Mouse (Mus musculus): ENCODE results near the gene Olig1. TPM values are rescaled to one million over a fixed set of nuclear protein-coding genes. Genes with fewer than 3 reads are reported as not detected.
A peak's percentile ranks its signal among the peaks of the same experiment; 100 is the strongest.

Olig1 gene
- 100 to 1,000 TPM in 1 of 2 experiments, 10 to 100 TPM in 1; 95.9 to 105 TPM for total RNA-seq (2021)
- long read RNA-seq, experiment 1, transcript Olig1-201 (1 exons, 2,162 nt): major isoform, 61 of 61 reads
- long read RNA-seq, experiment 1, partial matches to known transcripts: 0 of 61 reads
- long read RNA-seq, experiment 1, other reads (novel, unspliced or antisense): 0 of 61 reads
- long read RNA-seq, experiment 2, transcript Olig1-201 (1 exons, 2,162 nt): major isoform, 86 of 86 reads
- long read RNA-seq, experiment 2, partial matches to known transcripts: 0 of 86 reads
- long read RNA-seq, experiment 2, other reads (novel, unspliced or antisense): 0 of 86 reads

DNA sequence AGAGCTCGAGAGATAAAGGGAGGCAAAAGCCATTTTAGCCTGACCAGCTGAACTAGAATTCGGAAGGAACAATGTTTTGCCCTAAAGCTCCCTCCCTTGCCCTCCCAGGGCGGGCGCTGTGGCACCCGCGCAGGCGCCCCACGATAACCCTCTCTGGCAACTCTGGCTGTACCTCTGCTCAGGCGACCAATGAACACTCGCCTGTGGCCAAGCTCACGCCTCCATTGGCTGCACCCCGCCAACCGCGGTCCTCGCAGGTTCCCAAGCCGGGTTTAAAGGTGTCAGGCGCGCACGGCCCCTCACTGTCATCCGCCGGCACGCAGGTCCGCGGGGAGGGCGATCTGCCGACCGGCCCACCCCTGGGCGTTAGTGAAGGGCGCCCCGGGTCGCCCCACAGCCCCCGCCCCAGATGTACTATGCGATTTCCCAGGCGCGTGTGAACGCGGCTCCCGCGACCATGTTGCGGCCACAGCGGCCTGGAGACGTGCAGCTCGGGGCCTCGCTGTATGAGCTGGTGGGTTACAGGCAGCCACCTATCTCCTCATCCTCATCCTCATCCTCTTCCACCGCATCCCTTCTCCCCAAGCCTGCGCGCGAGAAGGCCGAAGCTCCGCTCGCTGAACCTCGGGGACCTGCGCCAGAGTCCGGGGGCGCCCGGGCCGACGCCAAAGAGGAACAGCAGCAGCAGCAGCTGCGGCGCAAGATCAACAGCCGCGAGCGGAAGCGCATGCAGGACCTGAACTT is at the start of gene Olig1:
Gene Olig1 (plus strand): TSS at position 305 of the 744 bp plus-strand sequence.
- H3K4me3 ChIP-seq: peak within 1 kb of the TSS; percentile 56
- no peak for TF ChIP-seq CTCF (conservative IDR thresholded peaks at IDR 0.05)
- DNase-seq (ENCODE audit: low spot score in 2 of 2): peak; percentile 68 to 71
- H3K27ac ChIP-seq: peak within 1 kb of the TSS; percentile 85

GRCm38 (mm10) chr16:91222171-91222642 is 47.4 kb upstream of the Olig1 start:
- peak overlapping the region; percentile 41 for H3K4me3 ChIP-seq
- no peak for TF ChIP-seq CTCF (conservative IDR thresholded peaks at IDR 0.05)
- DNase-seq (ENCODE audit: low spot score in 2 of 2): no peak
- peak overlapping the region; percentile 66; the same call in 1 of the 2 replicates for H3K27ac ChIP-seq

DNA sequence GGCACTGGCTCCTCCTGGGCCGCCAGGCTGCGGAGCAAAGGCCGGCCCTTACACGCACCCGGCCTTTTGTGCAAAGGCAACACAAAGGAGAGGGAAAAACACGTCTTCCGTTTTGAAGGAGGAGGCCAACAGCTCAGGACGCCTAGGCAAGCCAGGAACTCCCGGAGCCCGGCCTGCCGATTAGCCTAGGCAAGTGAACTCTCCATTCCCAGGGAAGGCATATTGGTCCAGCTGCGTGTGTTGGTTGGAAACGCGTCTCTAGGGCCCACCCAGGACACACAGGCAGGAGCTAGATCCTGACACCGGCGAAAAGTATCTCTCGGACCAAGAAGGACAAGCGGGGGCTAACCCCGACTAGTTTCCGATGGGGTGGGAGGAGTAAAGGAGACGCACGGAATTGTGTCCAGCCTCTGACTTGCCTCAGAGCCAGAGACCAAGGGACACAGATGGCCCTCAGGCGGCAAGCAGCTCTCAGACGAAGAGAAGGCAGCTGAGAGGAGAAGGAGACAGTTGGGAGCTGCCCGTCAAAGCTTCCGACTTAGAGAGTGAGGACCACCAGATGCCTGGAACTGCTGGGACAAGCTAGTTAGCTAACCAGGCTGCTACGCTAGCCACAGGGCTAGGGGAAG is 46.8 kb upstream of the Olig1 start:
- Histone ChIP-seq H3K4me3 (peak overlapping the region; percentile 41), H3K27ac (peak overlapping the region; percentile 66)
- no peak for TF ChIP-seq CTCF (conservative IDR thresholded peaks at IDR 0.05)
- DNase-seq (ENCODE audit: low spot score in 2 of 2): no peak

GRCm38 (mm10) chr16:91223327-91224067 is 46.1 kb upstream of the Olig1 start:
- Histone ChIP-seq H3K27ac (peak overlapping the region; percentile 66; the same call in 1 of the 2 replicates), H3K4me3 (peak overlapping the region; percentile 41)
- DNase-seq (ENCODE audit: low spot score in 2 of 2): no peak
- no peak for TF ChIP-seq CTCF (conservative IDR thresholded peaks at IDR 0.05)

- Histone ChIP-seq H3K4me3 (no peak overlapping the region), H3K27ac (no peak overlapping the region)
- TF ChIP-seq CTCF (conservative IDR thresholded peaks at IDR 0.05): no peak
- no peak for DNase-seq (ENCODE audit: low spot score in 2 of 2)
Observed at GRCm38 (mm10) chr16:91224068-91224402, 45.5 kb upstream of the Olig1 start.

DNA sequence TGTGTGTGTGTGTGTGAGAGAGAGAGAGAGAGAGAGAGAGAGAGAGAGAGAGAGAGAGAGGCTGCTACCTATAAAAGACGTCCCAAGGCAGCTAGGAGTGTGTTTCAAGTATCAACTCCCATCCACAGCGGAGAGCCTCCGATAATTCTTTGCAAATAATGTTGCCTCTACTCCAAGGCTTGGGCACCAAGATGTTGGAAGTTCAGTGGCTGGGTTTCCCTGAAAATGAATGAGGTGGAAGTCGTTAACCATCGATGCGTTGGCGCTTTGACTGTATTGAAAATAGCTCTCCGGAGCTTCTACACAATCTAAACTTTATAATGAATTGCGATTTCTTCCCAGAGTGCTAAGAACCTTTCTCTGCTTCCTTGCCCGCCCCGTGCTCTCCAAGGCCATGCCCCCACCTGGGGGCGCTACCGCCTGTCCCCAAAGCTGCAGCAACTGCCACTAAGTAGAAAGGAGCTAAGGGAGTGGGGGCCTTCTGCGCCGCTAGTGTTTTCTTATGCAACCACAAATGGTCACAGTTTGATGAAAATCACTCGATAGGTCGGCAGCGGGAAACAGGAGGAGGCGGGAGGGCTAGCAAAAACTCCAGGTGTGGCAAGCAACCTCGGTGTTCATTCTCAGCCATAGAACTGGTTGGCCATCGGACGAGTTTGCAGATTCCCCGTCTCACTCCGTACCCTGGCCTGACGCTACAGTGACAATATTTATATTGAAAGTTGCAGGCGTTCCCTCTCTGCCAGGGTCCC is 44.9 kb upstream of the Olig1 start:
- H3K27ac ChIP-seq: peak overlapping the region; percentile 50; the same call in 1 of the 2 replicates
- peak in 1 of 2 experiments; percentile 52 for DNase-seq (ENCODE audit: low spot score in 2 of 2)
- peak; percentile 69 for TF ChIP-seq CTCF (conservative IDR thresholded peaks at IDR 0.05)
- H3K4me3 ChIP-seq: peak overlapping the region; percentile 48

- TF ChIP-seq CTCF (conservative IDR thresholded peaks at IDR 0.05): no peak
- DNase-seq (ENCODE audit: low spot score in 2 of 2): peak; percentile 46 to 73
- Histone ChIP-seq H3K4me3 (peak within 1 kb of the TSS; percentile 48), H3K27ac (peak within 1 kb of the TSS; percentile 75)
Observed at GRCm38 (mm10) chr16:91225233-91226037, 44.1 kb upstream of the Olig1 start, which contains the start of gene Olig2. Olig2 (plus strand) TSS chr16:91225457.

DNA sequence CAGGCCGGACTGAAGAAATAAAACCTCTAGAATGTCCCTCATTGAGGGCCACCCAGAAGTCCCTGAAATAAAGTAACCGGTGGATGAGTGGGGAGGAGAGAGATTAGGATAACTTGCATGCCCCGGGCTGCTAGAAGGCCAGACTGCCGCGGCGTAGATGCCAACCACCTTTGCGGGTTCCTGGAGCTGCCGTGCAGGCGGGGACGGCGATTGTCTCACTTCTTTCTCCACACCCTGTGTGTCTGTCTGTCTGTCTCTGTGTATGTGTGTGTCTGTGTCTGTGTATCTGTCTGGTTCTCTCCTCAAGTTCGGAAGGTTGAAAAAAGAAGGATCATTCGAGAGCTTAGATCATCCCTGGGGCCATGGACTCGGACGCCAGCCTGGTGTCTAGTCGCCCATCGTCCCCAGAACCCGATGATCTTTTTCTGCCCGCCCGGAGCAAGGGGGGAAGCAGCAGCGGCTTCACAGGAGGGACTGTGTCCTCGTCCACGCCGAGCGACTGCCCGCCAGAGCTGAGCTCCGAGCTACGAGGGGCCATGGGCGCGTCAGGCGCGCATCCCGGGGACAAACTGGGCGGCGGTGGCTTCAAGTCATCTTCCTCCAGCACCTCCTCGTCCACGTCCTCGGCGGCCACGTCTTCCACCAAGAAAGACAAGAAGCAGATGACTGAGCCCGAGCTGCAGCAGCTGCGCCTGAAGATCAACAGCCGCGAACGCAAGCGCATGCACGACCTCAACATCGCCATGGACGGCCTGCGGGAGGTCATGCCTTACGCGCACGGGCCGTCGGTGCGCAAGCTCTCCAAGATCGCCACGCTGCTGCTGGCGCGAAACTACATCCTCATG is 43.3 kb upstream of the Olig1 start:
- TF ChIP-seq CTCF (conservative IDR thresholded peaks at IDR 0.05): no peak
- Histone ChIP-seq H3K4me3 (peak overlapping the region; percentile 48), H3K27ac (peak overlapping the region; percentile 75)
- DNase-seq (ENCODE audit: low spot score in 2 of 2): no peak

GRCm38 (mm10) chr16:91226883-91227759 is 42.5 kb upstream of the Olig1 start:
- TF ChIP-seq CTCF (conservative IDR thresholded peaks at IDR 0.05): no peak
- no peak for DNase-seq (ENCODE audit: low spot score in 2 of 2)
- Histone ChIP-seq H3K27ac (peak overlapping the region; percentile 75), H3K4me3 (peak overlapping the region; percentile 48)

Measured in layer of hippocampus, adult 2 months (tissue).